Mouse (Mus musculus) cerebellum, adult 2 months (tissue): ENCODE results near the gene Commd1.

Experiments used
- CTCF ChIP-seq: fragments of 200-500 bp; IDR thresholded peaks from 2 replicates; pipeline ENCODE4 v1.5.1; 2011; ENCODE audit warnings: low read depth, mild to moderate bottlenecking, control low read depth, low read length, moderate library complexity, borderline replicate concordance; ENCODE audit not compliant: insufficient read depth
- POLR2A ChIP-seq: fragments of 200-500 bp; IDR thresholded peaks from 2 replicates; pipeline ENCODE4 v1.6.1; 2011; ENCODE audit warnings: low read length, control low read depth, borderline replicate concordance; ENCODE audit not compliant: insufficient read depth

GRCm38 (mm10) chr11:22891242-22891641, 90.9 kb downstream of the Commd1 start:
- no peak for TF ChIP-seq CTCF
- TF ChIP-seq POLR2A, result no peak
